Mouse (Mus musculus) urinary bladder, postnatal 10 days (tissue): ENCODE results near the gene Olfr381.
"Not testable (repeated sequence)": the region's sequence is repeated elsewhere in the genome, so short reads cannot be mapped to it uniquely, and the experiment has no call there.

ENCODE experiments used
- DNase-seq: peaks from one replicate; pipeline ENCODE4 v3.0.0; 2022; ENCODE audit warnings: low spot score

Gene Olfr381

GRCm38 (mm10) chr11:73491503-73491902, at the start of gene Olfr381:
Olfr381 (minus strand) TSS chr11:73491603.
- no peak for DNase-seq

- DNase-seq = not testable (repeated sequence)
Measured at GRCm38 (mm10) chr11:73528971-73529370, 37.6 kb upstream of the Olfr381 start.

GRCm38 (mm10) chr11:73517097-73517496, 25.7 kb upstream of the Olfr381 start, which contains the start of gene Olfr382:
Olfr382 (minus strand) TSS chr11:73517197.
- DNase-seq = no peak

- no peak for DNase-seq
Measured at GRCm38 (mm10) chr11:73457408-73457807, 34.0 kb downstream of the Olfr381 start, which contains the start of gene Olfr380. Olfr380 (minus strand) TSS chr11:73457508.
